Mouse (Mus musculus): ENCODE measurements around the gene Auts2.

DNA sequence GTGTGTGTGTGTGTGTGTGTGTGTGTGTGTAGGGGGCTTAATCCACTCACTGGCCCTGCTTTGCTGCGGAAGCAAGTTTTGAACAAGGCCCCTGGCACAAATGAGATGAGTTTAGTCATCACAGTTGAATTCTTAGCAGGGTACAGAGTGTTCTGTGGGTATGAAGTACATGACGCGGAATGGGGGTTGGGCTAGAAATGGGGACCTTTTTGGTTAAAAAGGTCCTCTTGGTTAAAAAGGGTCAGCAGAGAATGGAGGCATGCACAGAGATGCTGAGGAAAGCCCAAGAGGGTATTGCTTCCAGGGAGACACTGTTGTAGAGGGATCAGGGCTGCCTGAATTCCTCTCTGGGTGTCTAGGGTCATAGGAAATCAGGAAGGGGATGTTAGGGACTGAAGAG lies 945.6 kb downstream of the Auts2 start:
- TF ChIP-seq CTCF (conservative IDR thresholded peaks at IDR 0.05; ENCODE audit: insufficient read depth, insufficient read length, low read depth, low read length) (no peak), POLR2A (IDR thresholded peaks at IDR 0.05; ENCODE audit: low read depth, low read length) (no peak)

All from kidney, adult 2 months (tissue).